Mouse (Mus musculus) limb, embryonic 10.5 days (tissue): ENCODE results near the gene Kdm4c. TPM values are rescaled to one million over a fixed set of nuclear protein-coding genes. Genes with fewer than 3 reads are reported as not detected.

Source experiments
- DNase-seq: peaks from one replicate; pipeline ENCODE4 v3.0.0-alpha.2; 2017; ENCODE audit warnings: low spot score
- H3K27ac ChIP-seq: fragments of 300-500 bp; sonication (generic); 2 replicates; pipeline ENCODE4 v1.5.1; 2016; ENCODE audit warnings: mild to moderate bottlenecking
- H3K27me3 ChIP-seq: fragments of 300-500 bp; sonication (generic); 2 replicates; pipeline ENCODE4 v1.6.1; 2016; ENCODE audit warnings: low read depth, mild to moderate bottlenecking; ENCODE audit not compliant: poor library complexity, severe bottlenecking
- H3K36me3 ChIP-seq: fragments of 300-500 bp; sonication (generic); 2 replicates; pipeline ENCODE4 v1.6.1; 2016; ENCODE audit warnings: mild to moderate bottlenecking, moderate library complexity
- H3K4me1 ChIP-seq: fragments of 300-500 bp; sonication (generic); 2 replicates; pipeline ENCODE4 v1.6.1; 2016
- H3K4me3 ChIP-seq: fragments of 300-500 bp; sonication (generic); 2 replicates; pipeline ENCODE4 v1.5.1; 2016; ENCODE audit warnings: mild to moderate bottlenecking, moderate library complexity
- H3K9me3 ChIP-seq: fragments of 300-500 bp; sonication (generic); replicated peaks from 2 replicates; pipeline ENCODE4 v1.6.1; 2016; ENCODE audit warnings: mild to moderate bottlenecking
- WGBS: fragments of 180-500 bp; shearing (Covaris S2); methylation state at CpG from one replicate; pipeline ENCODE4 v1.1.7; 2016; 5-methylcytosine and 5-hydroxymethylcytosine counted together
- polyA plus RNA-seq: library from polyadenylated mRNA; unstranded; fragments of >200 nt; fragmentation: Nextera tagmentation; extraction: Ambion mirVana; gene quantifications from 2 replicates; pipeline ENCODE4 v1.2.1, GENCODE M21; 2016

Kdm4c gene
- polyA plus RNA-seq, 1 experiment from 2014 or later = 8.8 TPM

- Histone ChIP-seq H3K4me1 (no peaks in the 10 kb centered on the region), H3K27ac (no peak overlapping the region), H3K9me3 (no peaks in the 10 kb centered on the region), H3K27me3 (no peaks in the 10 kb centered on the region), H3K4me3 (no peak overlapping the region), H3K36me3 (peaks cover 4% of the 10 kb centered on the region)
- no peak for DNase-seq
Observed at GRCm38 (mm10) chr4:74261879-74262278, 19.6 kb downstream of the Kdm4c start.

- Histone ChIP-seq H3K36me3 (peaks cover 4% of the 10 kb centered on the region), H3K27me3 (no peaks in the 10 kb centered on the region), H3K4me1 (no peaks in the 10 kb centered on the region), H3K4me3 (no peak overlapping the region), H3K9me3 (no peaks in the 10 kb centered on the region), H3K27ac (no peak overlapping the region)
- 97% methylated on average over 5 of the region's 5 CpGs for WGBS
- DNase-seq = no peak
Observed at GRCm38 (mm10) chr4:74264428-74264955, 22.2 kb downstream of the Kdm4c start.

GRCm38 (mm10) chr4:74271180-74271579 is 28.9 kb downstream of the Kdm4c start:
- H3K27ac ChIP-seq = no peak overlapping the region
- 88% methylated on average over 5 of the region's 5 CpGs for WGBS
- no peaks in the 10 kb centered on the region for H3K9me3 ChIP-seq

GRCm38 (mm10) chr4:74277486-74277885 is 35.2 kb downstream of the Kdm4c start:
- H3K4me1 ChIP-seq = no peaks in the 10 kb centered on the region
- no peak overlapping the region for H3K27ac ChIP-seq
- DNase-seq = no peak
- 82% methylated on average over 1 of the region's 1 CpGs for WGBS
- no peak overlapping the region for H3K4me3 ChIP-seq
- no peaks in the 10 kb centered on the region for H3K9me3 ChIP-seq
- H3K27me3 ChIP-seq = no peaks in the 10 kb centered on the region
- H3K36me3 ChIP-seq = no peaks in the 10 kb centered on the region

More at GRCm38 (mm10) chr4:74271180-74271579, 28.9 kb downstream of the Kdm4c start:
- DNase-seq = no peak
- Histone ChIP-seq H3K4me1 (no peaks in the 10 kb centered on the region), H3K27me3 (no peaks in the 10 kb centered on the region), H3K4me3 (no peak overlapping the region), H3K36me3 (no peaks in the 10 kb centered on the region)

- DNase-seq = no peak
- no peaks in the 10 kb centered on the region for H3K9me3 ChIP-seq
- WGBS = 92% methylated on average over 3 of the region's 3 CpGs
Observed at GRCm38 (mm10) chr4:74280170-74280569, 37.9 kb downstream of the Kdm4c start.

GRCm38 (mm10) chr4:74287851-74288250 is 45.6 kb downstream of the Kdm4c start:
- Histone ChIP-seq H3K9me3 (no peaks in the 10 kb centered on the region), H3K4me1 (no peaks in the 10 kb centered on the region), H3K27ac (no peak overlapping the region), H3K4me3 (no peak overlapping the region), H3K36me3 (no peaks in the 10 kb centered on the region; the same call in 1 of the 2 replicates), H3K27me3 (no peaks in the 10 kb centered on the region)
- WGBS = 94% methylated on average over 3 of the region's 3 CpGs
- DNase-seq = no peak

More at GRCm38 (mm10) chr4:74280170-74280569, 37.9 kb downstream of the Kdm4c start:
- Histone ChIP-seq H3K27me3 (no peaks in the 10 kb centered on the region), H3K4me3 (no peak overlapping the region), H3K27ac (no peak overlapping the region), H3K4me1 (no peaks in the 10 kb centered on the region), H3K36me3 (no peaks in the 10 kb centered on the region; the same call in 1 of the 2 replicates)

GRCm38 (mm10) chr4:74294726-74295125 is 52.4 kb downstream of the Kdm4c start:
- DNase-seq = no peak

GRCm38 (mm10) chr4:74305315-74306105 is 63.2 kb downstream of the Kdm4c start:
- Histone ChIP-seq H3K27ac (no peak overlapping the region), H3K4me1 (no peaks in the 10 kb centered on the region), H3K27me3 (no peaks in the 10 kb centered on the region), H3K9me3 (no peaks in the 10 kb centered on the region), H3K36me3 (no peaks in the 10 kb centered on the region), H3K4me3 (no peak overlapping the region)
- WGBS = 96% methylated on average over 5 of the region's 5 CpGs
- DNase-seq = no peak

More at GRCm38 (mm10) chr4:74294726-74295125, 52.4 kb downstream of the Kdm4c start:
- Histone ChIP-seq H3K36me3 (no peaks in the 10 kb centered on the region), H3K27ac (no peak overlapping the region), H3K4me1 (no peaks in the 10 kb centered on the region), H3K27me3 (no peaks in the 10 kb centered on the region), H3K4me3 (no peak overlapping the region), H3K9me3 (no peaks in the 10 kb centered on the region)
- 77% methylated on average over 3 of the region's 3 CpGs for WGBS

- Histone ChIP-seq H3K9me3 (no peaks in the 10 kb centered on the region), H3K27me3 (no peaks in the 10 kb centered on the region), H3K27ac (no peak overlapping the region), H3K4me1 (no peaks in the 10 kb centered on the region), H3K36me3 (peaks cover 6% of the 10 kb centered on the region; the same call in 1 of the 2 replicates), H3K4me3 (no peak overlapping the region)
- no peak for DNase-seq
- 94% methylated on average over 5 of the region's 5 CpGs for WGBS
Observed at GRCm38 (mm10) chr4:74311135-74311534, 68.8 kb downstream of the Kdm4c start.

GRCm38 (mm10) chr4:74312858-74313257 is 70.6 kb downstream of the Kdm4c start:
- H3K36me3 ChIP-seq = peaks cover 6% of the 10 kb centered on the region; the same call in 1 of the 2 replicates

GRCm38 (mm10) chr4:74315388-74315787 is 73.1 kb downstream of the Kdm4c start:
- 92% methylated on average over 5 of the region's 5 CpGs for WGBS
- no peak overlapping the region for H3K4me3 ChIP-seq
- H3K9me3 ChIP-seq = no peaks in the 10 kb centered on the region
- no peak overlapping the region for H3K27ac ChIP-seq
- no peak for DNase-seq
- no peaks in the 10 kb centered on the region for H3K27me3 ChIP-seq
- no peaks in the 10 kb centered on the region for H3K4me1 ChIP-seq
- H3K36me3 ChIP-seq = peaks cover 6% of the 10 kb centered on the region; the same call in 1 of the 2 replicates

More at GRCm38 (mm10) chr4:74312858-74313257, 70.6 kb downstream of the Kdm4c start:
- Histone ChIP-seq H3K27ac (no peak overlapping the region), H3K4me1 (no peaks in the 10 kb centered on the region), H3K27me3 (no peaks in the 10 kb centered on the region), H3K4me3 (no peak overlapping the region), H3K9me3 (no peaks in the 10 kb centered on the region)
- 95% methylated on average over 2 of the region's 2 CpGs for WGBS
- no peak for DNase-seq

GRCm38 (mm10) chr4:74319313-74319712 is 77.0 kb downstream of the Kdm4c start:
- Histone ChIP-seq H3K9me3 (no peaks in the 10 kb centered on the region), H3K4me3 (no peak overlapping the region), H3K27ac (no peak overlapping the region), H3K27me3 (no peaks in the 10 kb centered on the region), H3K4me1 (no peaks in the 10 kb centered on the region), H3K36me3 (0 out of 2 replicates have a peak, but pooled peaks cover 3% of the 10 kb centered on the region)
- WGBS = 94% methylated on average over 1 of the region's 1 CpGs
- no peak for DNase-seq

GRCm38 (mm10) chr4:74357479-74357878 is 115.2 kb downstream of the Kdm4c start:
- no peaks in the 10 kb centered on the region for H3K27me3 ChIP-seq
- H3K36me3 ChIP-seq = peaks cover 9% of the 10 kb centered on the region
- no peak overlapping the region for H3K4me3 ChIP-seq
- no peak for DNase-seq
- H3K9me3 ChIP-seq = no peaks in the 10 kb centered on the region
- H3K4me1 ChIP-seq = no peaks in the 10 kb centered on the region
- 95% methylated on average over 4 of the region's 4 CpGs for WGBS
- no peak overlapping the region for H3K27ac ChIP-seq
